Mouse (Mus musculus): ENCODE data around the gene Mettl9. TPM values are rescaled to one million over a fixed set of nuclear protein-coding genes. Genes with fewer than 3 reads are reported as not detected.
"Not testable (repeated sequence)": the region's sequence is repeated elsewhere in the genome, so short reads cannot be mapped to it uniquely, and the experiment has no call there.

Gene Mettl9
- polyA plus RNA-seq, 1 experiment from 2014 or later = 34.9 TPM

DNA sequence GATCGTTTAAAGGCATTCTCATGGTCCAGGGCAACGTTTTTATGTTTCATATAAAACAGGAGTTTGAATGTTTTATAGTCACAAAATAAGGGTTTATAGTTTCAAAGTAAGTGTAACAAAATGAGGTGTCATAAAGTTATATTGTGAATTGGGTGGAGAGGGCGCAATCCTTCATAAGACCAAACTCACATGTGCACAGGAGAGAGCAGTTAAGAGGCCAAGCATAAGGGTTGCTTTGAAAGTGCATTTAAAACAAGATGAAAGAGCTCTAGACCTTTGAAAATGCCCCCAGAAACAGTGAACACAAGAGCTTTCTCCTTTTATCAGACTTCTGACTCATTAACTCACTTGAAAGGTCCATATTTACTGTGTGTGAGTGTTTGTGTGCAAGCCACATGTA, 7.9 kb upstream of the Mettl9 start:
- Histone ChIP-seq H3K9me3 (ENCODE audit: low read length) (no peaks in the 10 kb centered on the region), H3K4me2 (ENCODE audit: low read depth, low read length) (no peak overlapping the region), H3K4me1 (ENCODE audit: insufficient read depth) (no peaks in the 10 kb centered on the region), H3K36me3 (replicated peaks; ENCODE audit: insufficient read depth, low read length) (no peaks in the 10 kb centered on the region), H3K27me3 (ENCODE audit: insufficient read depth, low read length) (no peaks in the 10 kb centered on the region), H3K27ac (ENCODE audit: low read depth) (no peak overlapping the region), H3K4me3 (ENCODE audit: low read depth, low read length) (no peak overlapping the region), H3K9ac (replicated peaks) (no peak overlapping the region)
- TF ChIP-seq CTCF (IDR thresholded peaks at IDR 0.05; ENCODE audit: low read depth) (no peak), EP300 (IDR thresholded peaks at IDR 0.05; ENCODE audit: low read depth) (no peak)
- ATAC-seq (no peak), DNase-seq (no peak)
- WGBS (ENCODE audit: insufficient replicate concordance) = 55% methylated on average over 3 of the region's 3 CpGs

DNA sequence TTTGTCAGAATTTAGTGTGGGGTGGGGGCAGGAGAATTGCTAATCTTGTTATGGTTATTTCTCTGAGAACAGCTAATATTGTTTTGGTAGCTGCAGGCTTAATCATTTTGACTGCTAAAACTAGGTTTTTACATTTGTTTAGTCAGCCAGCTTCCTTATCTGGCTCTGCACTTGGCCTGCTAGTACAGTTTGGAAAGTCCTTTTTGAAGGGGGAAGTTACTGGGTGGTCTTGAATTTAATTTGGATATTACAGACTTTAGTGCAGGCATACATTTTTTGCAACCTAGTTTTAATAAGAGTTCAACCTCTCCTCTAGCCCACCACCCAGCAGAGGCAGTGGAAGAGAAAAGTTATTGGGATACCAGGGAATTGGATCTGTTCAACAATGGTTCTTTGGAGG, 4.3 kb upstream of the Mettl9 start:
- not testable (repeated sequence) for H3K4me3 ChIP-seq (ENCODE audit: low read depth, low read length); H3K4me2 ChIP-seq (ENCODE audit: low read depth, low read length); H3K27ac ChIP-seq (ENCODE audit: low read depth); ATAC-seq; H3K4me1 ChIP-seq (ENCODE audit: insufficient read depth); H3K27me3 ChIP-seq (ENCODE audit: insufficient read depth, low read length); H3K9ac ChIP-seq (replicated peaks); DNase-seq; H3K36me3 ChIP-seq (replicated peaks; ENCODE audit: insufficient read depth, low read length); H3K9me3 ChIP-seq (ENCODE audit: low read length)

GRCm38 (mm10) chr7:121034701-121035141, 476 bp downstream of the Mettl9 start:
- H3K9ac ChIP-seq (replicated peaks) = peak overlapping the region; percentile 95
- H3K9me3 ChIP-seq (ENCODE audit: low read length) = no peaks in the 10 kb centered on the region
- H3K4me2 ChIP-seq (ENCODE audit: low read depth, low read length) = peak overlapping the region; percentile 76
- DNase-seq (no peak), ATAC-seq (peak; percentile 78)
- TF ChIP-seq EP300 (IDR thresholded peaks at IDR 0.05; ENCODE audit: low read depth) = no peak
- no peak for TF ChIP-seq CTCF (IDR thresholded peaks at IDR 0.05; ENCODE audit: low read depth)
- no peaks in the 10 kb centered on the region for H3K27me3 ChIP-seq (ENCODE audit: insufficient read depth, low read length)
- H3K4me1 ChIP-seq (ENCODE audit: insufficient read depth) = peaks cover 14% of the 10 kb centered on the region
- WGBS (ENCODE audit: insufficient replicate concordance) = 3% methylated on average over 52 of the region's 63 CpGs
- H3K36me3 ChIP-seq (replicated peaks; ENCODE audit: insufficient read depth, low read length) = no peaks in the 10 kb centered on the region
- H3K4me3 ChIP-seq (ENCODE audit: low read depth, low read length) = peak overlapping the region; percentile 96
- peak overlapping the region; percentile 90 for H3K27ac ChIP-seq (ENCODE audit: low read depth)

GRCm38 (mm10) chr7:121035161-121035721, 996 bp downstream of the Mettl9 start:
- Histone ChIP-seq H3K4me3 (ENCODE audit: low read depth, low read length) (peak overlapping the region; percentile 96), H3K4me2 (ENCODE audit: low read depth, low read length) (peak overlapping the region; percentile 76), H3K9me3 (ENCODE audit: low read length) (no peaks in the 10 kb centered on the region), H3K36me3 (replicated peaks; ENCODE audit: insufficient read depth, low read length) (no peaks in the 10 kb centered on the region), H3K9ac (replicated peaks) (peak overlapping the region; percentile 95), H3K4me1 (ENCODE audit: insufficient read depth) (peaks cover 14% of the 10 kb centered on the region), H3K27ac (ENCODE audit: low read depth) (peak overlapping the region; percentile 90), H3K27me3 (ENCODE audit: insufficient read depth, low read length) (no peaks in the 10 kb centered on the region)
- TF ChIP-seq CTCF (IDR thresholded peaks at IDR 0.05; ENCODE audit: low read depth) (no peak), EP300 (IDR thresholded peaks at IDR 0.05; ENCODE audit: low read depth) (no peak)
- 1% methylated on average over 23 of the region's 24 CpGs for WGBS (ENCODE audit: insufficient replicate concordance)
- peak; percentile 16; the same call in 1 of the 2 replicates for ATAC-seq
- no peak for DNase-seq

GRCm38 (mm10) chr7:121040595-121040994, 6.3 kb downstream of the Mettl9 start:
- DNase-seq (no peak), ATAC-seq (no peak)
- TF ChIP-seq CTCF (IDR thresholded peaks at IDR 0.05; ENCODE audit: low read depth) (no peak), EP300 (IDR thresholded peaks at IDR 0.05; ENCODE audit: low read depth) (no peak)
- no peak overlapping the region for H3K4me3 ChIP-seq (ENCODE audit: low read depth, low read length)
- H3K9ac ChIP-seq (replicated peaks) = no peak overlapping the region
- H3K4me2 ChIP-seq (ENCODE audit: low read depth, low read length) = no peak overlapping the region
- H3K9me3 ChIP-seq (ENCODE audit: low read length) = no peaks in the 10 kb centered on the region
- peaks cover 42% of the 10 kb centered on the region for H3K4me1 ChIP-seq (ENCODE audit: insufficient read depth)
- H3K27me3 ChIP-seq (ENCODE audit: insufficient read depth, low read length) = no peaks in the 10 kb centered on the region
- H3K36me3 ChIP-seq (replicated peaks; ENCODE audit: insufficient read depth, low read length) = no peaks in the 10 kb centered on the region
- 71% methylated on average over 4 of the region's 4 CpGs for WGBS (ENCODE audit: insufficient replicate concordance)
- H3K27ac ChIP-seq (ENCODE audit: low read depth) = no peak overlapping the region

- WGBS (ENCODE audit: insufficient replicate concordance) = 69% methylated on average over 1 of the region's 1 CpGs
- Histone ChIP-seq H3K27ac (ENCODE audit: low read depth) (peak overlapping the region; percentile 7; the same call in 1 of the 2 replicates), H3K4me2 (ENCODE audit: low read depth, low read length) (no peak overlapping the region), H3K4me3 (ENCODE audit: low read depth, low read length) (no peak overlapping the region), H3K27me3 (ENCODE audit: insufficient read depth, low read length) (no peaks in the 10 kb centered on the region), H3K36me3 (replicated peaks; ENCODE audit: insufficient read depth, low read length) (no peaks in the 10 kb centered on the region), H3K9me3 (ENCODE audit: low read length) (no peaks in the 10 kb centered on the region), H3K9ac (replicated peaks) (no peak overlapping the region), H3K4me1 (ENCODE audit: insufficient read depth) (peaks cover 38% of the 10 kb centered on the region)
- ATAC-seq (no peak), DNase-seq (no peak)
- TF ChIP-seq EP300 (IDR thresholded peaks at IDR 0.05; ENCODE audit: low read depth) (no peak), CTCF (IDR thresholded peaks at IDR 0.05; ENCODE audit: low read depth) (no peak)
Observed at GRCm38 (mm10) chr7:121041989-121042388, 7.7 kb downstream of the Mettl9 start.

DNA sequence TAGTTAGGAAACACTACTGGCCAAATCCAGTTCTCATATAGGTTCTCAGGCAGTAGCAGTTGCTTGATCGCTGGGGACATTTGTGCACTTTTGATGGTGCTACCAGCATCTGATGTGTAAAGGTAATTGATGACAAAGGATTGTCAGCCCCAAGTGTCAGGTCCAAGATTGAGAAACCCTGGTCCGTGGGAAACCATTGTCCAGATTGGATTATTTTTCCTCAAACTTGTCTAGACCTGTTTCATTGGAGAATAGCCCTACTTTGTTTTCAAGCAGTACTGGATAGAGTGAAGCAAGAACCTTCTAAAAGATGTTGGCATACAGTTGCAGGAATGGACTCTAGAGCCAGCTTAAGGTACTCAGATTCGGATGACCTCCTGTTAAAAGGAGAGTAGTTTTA, 8.8 kb downstream of the Mettl9 start:
- no peaks in the 10 kb centered on the region for H3K27me3 ChIP-seq (ENCODE audit: insufficient read depth, low read length)
- no peak for ATAC-seq
- DNase-seq = no peak
- H3K36me3 ChIP-seq (replicated peaks; ENCODE audit: insufficient read depth, low read length) = 0 out of 2 replicates have a peak, but pooled peaks cover 2% of the 10 kb centered on the region
- H3K27ac ChIP-seq (ENCODE audit: low read depth) = peak overlapping the region; percentile 45
- 82% methylated on average over 3 of the region's 3 CpGs for WGBS (ENCODE audit: insufficient replicate concordance)
- no peak overlapping the region for H3K9ac ChIP-seq (replicated peaks)
- H3K4me2 ChIP-seq (ENCODE audit: low read depth, low read length) = no peak overlapping the region
- H3K4me3 ChIP-seq (ENCODE audit: low read depth, low read length) = no peak overlapping the region
- peaks cover 38% of the 10 kb centered on the region for H3K4me1 ChIP-seq (ENCODE audit: insufficient read depth)
- TF ChIP-seq EP300 (IDR thresholded peaks at IDR 0.05; ENCODE audit: low read depth) = no peak
- no peak for TF ChIP-seq CTCF (IDR thresholded peaks at IDR 0.05; ENCODE audit: low read depth)
- no peaks in the 10 kb centered on the region for H3K9me3 ChIP-seq (ENCODE audit: low read length)
